Mouse (Mus musculus): ENCODE data around the gene Sf3b3.

Sf3b3 gene

GRCm38 (mm10) chr8:110847645-110848495 is 1.3 kb upstream of the Sf3b3 start:
- no peak for DNase-seq (ENCODE audit: low read depth)

- no peak for DNase-seq (ENCODE audit: low read depth)
These were observed 573 bp upstream of the Sf3b3 start for GRCm38 (mm10) chr8:110847171-110847549.

- peak; percentile 59 for DNase-seq (ENCODE audit: low read depth)
These were observed 674 bp downstream of the Sf3b3 start for GRCm38 (mm10) chr8:110845821-110846404.

GRCm38 (mm10) chr8:110844941-110845340 is 1.6 kb downstream of the Sf3b3 start:
- DNase-seq (ENCODE audit: low read depth) = no peak

- no peak for DNase-seq (ENCODE audit: low read depth)
These were observed 3.4 kb downstream of the Sf3b3 start for GRCm38 (mm10) chr8:110843207-110843606.

- DNase-seq (ENCODE audit: low read depth) = no peak
These were observed 4.5 kb downstream of the Sf3b3 start for GRCm38 (mm10) chr8:110842012-110842574.

GRCm38 (mm10) chr8:110831956-110832355 is 14.6 kb downstream of the Sf3b3 start:
- no peak for DNase-seq (ENCODE audit: low read depth)

- no peak for DNase-seq (ENCODE audit: low read depth)
These were observed 18.1 kb downstream of the Sf3b3 start for GRCm38 (mm10) chr8:110828511-110828910.

- DNase-seq (ENCODE audit: low read depth) = no peak
These were observed 21.7 kb downstream of the Sf3b3 start for GRCm38 (mm10) chr8:110824861-110825260.

- DNase-seq (ENCODE audit: low read depth) = no peak
These were observed 24.6 kb downstream of the Sf3b3 start for GRCm38 (mm10) chr8:110821960-110822359.

- no peak for DNase-seq (ENCODE audit: low read depth)
These were observed 26.3 kb downstream of the Sf3b3 start for GRCm38 (mm10) chr8:110820257-110820656.

GRCm38 (mm10) chr8:110818593-110818992 is 28.0 kb downstream of the Sf3b3 start:
- no peak for DNase-seq (ENCODE audit: low read depth)

GRCm38 (mm10) chr8:110816990-110817389 is 29.6 kb downstream of the Sf3b3 start:
- no peak for DNase-seq (ENCODE audit: low read depth)

- no peak for DNase-seq (ENCODE audit: low read depth)
These were observed 31.3 kb downstream of the Sf3b3 start for GRCm38 (mm10) chr8:110815308-110815707.

GRCm38 (mm10) chr8:110813081-110813812 is 33.3 kb downstream of the Sf3b3 start:
- no peak for DNase-seq (ENCODE audit: low read depth)

GRCm38 (mm10) chr8:110812349-110813080 is 34.1 kb downstream of the Sf3b3 start:
- DNase-seq (ENCODE audit: low read depth) = no peak

- DNase-seq (ENCODE audit: low read depth) = no peak
These were observed 34.8 kb downstream of the Sf3b3 start for GRCm38 (mm10) chr8:110811793-110812192.

GRCm38 (mm10) chr8:110811116-110811515 is 35.5 kb downstream of the Sf3b3 start:
- no peak for DNase-seq (ENCODE audit: low read depth)

GRCm38 (mm10) chr8:110810481-110811065 is 36.0 kb downstream of the Sf3b3 start:
- no peak for DNase-seq (ENCODE audit: low read depth)

GRCm38 (mm10) chr8:110809831-110810230 is 36.8 kb downstream of the Sf3b3 start:
- DNase-seq (ENCODE audit: low read depth) = no peak
